Mouse (Mus musculus) ES-Bruce4 (cell line): ENCODE results near the gene Ntm. TPM values are rescaled to one million over a fixed set of nuclear protein-coding genes. Genes with fewer than 3 reads are reported as not detected.

ENCODE experiments used
- H3K27ac ChIP-seq: 2 replicates; pipeline ENCODE4 v1.5.1; 2012; ENCODE audit warnings: low read length, inconsistent platforms; ENCODE audit not compliant: insufficient read depth
- H3K27me3 ChIP-seq: 2 replicates; pipeline ENCODE4 v1.6.1; 2012; ENCODE audit warnings: mild to moderate bottlenecking, low read length, inconsistent platforms; ENCODE audit not compliant: control insufficient read depth, poor library complexity, insufficient read depth, severe bottlenecking
- H3K36me3 ChIP-seq: 2 replicates; pipeline ENCODE4 v1.6.1; 2012; ENCODE audit warnings: inconsistent platforms, mild to moderate bottlenecking, low read length, moderate library complexity; ENCODE audit not compliant: control insufficient read depth, poor library complexity, insufficient read depth, severe bottlenecking
- H3K4me1 ChIP-seq: one replicate; pipeline ENCODE4 v1.8.1; 2011; ENCODE audit warnings: low read length; ENCODE audit not compliant: control insufficient read depth, insufficient read depth
- H3K4me3 ChIP-seq: 2 replicates; pipeline ENCODE4 v1.5.1; 2011; ENCODE audit warnings: low read depth, mild to moderate bottlenecking, low read length
- H3K9ac ChIP-seq: 2 replicates; pipeline ENCODE4 v1.6.1; 2012; ENCODE audit warnings: low read depth, mild to moderate bottlenecking, inconsistent platforms; ENCODE audit not compliant: poor library complexity, severe bottlenecking
- H3K9me3 ChIP-seq: replicated peaks from 2 replicates; pipeline ENCODE4 v1.6.1; 2012; ENCODE audit warnings: mild to moderate bottlenecking, low read length, inconsistent platforms; ENCODE audit not compliant: control insufficient read depth, poor library complexity, insufficient read depth, severe bottlenecking
- CTCF ChIP-seq: IDR thresholded peaks from one replicate; pipeline ENCODE4 v1.8.1; 2011; ENCODE audit warnings: low read depth, low read length
- EP300 ChIP-seq: IDR thresholded peaks from 2 replicates; pipeline ENCODE4 v1.6.1; 2011; ENCODE audit warnings: low read depth, low read length; ENCODE audit not compliant: insufficient read depth
- POLR2A ChIP-seq: IDR thresholded peaks from one replicate; pipeline ENCODE4 v1.8.1; 2011; ENCODE audit warnings: low read length; ENCODE audit not compliant: insufficient read depth
- polyA plus RNA-seq: library from polyadenylated mRNA; stranded (reverse); fragments of >200 nt; gene quantifications from 2 replicates; pipeline ENCODE4 v1.2.4, GENCODE M21; 2011; ENCODE audit warnings: low read depth; ENCODE audit not compliant: missing spikeins, insufficient read depth, insufficient read length

Gene Ntm
- polyA plus RNA-seq, 1 experiment: 0.82 TPM

DNA sequence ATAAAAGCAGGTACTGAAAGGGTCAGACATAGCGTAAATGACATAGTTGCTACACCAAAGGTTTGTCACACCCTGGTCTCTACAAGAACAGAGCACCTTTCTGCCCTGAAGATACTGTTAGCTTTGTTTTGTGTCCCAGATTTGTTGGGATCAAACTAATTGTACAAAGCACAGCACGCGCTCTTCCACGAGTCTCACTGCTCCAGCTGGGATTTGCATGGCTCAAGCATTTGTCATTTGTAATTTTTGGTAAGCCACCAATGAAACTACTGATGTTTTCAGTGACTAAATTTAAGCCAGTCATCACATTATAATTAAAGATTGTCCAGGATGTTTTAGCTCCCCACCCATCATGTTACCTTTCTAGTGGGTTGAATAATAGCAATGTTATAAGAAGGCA, 735.2 kb downstream of the Ntm start:
- H3K9me3 ChIP-seq: no peaks in the 10 kb centered on the region
- no peak overlapping the region for H3K27ac ChIP-seq
- TF ChIP-seq POLR2A: no peak
- TF ChIP-seq CTCF: no peak
- TF ChIP-seq EP300: no peak
- H3K4me3 ChIP-seq: no peak overlapping the region
- H3K36me3 ChIP-seq: no peaks in the 10 kb centered on the region
- no peaks in the 10 kb centered on the region for H3K27me3 ChIP-seq
- no peaks in the 10 kb centered on the region for H3K4me1 ChIP-seq
- H3K9ac ChIP-seq: no peak overlapping the region

DNA sequence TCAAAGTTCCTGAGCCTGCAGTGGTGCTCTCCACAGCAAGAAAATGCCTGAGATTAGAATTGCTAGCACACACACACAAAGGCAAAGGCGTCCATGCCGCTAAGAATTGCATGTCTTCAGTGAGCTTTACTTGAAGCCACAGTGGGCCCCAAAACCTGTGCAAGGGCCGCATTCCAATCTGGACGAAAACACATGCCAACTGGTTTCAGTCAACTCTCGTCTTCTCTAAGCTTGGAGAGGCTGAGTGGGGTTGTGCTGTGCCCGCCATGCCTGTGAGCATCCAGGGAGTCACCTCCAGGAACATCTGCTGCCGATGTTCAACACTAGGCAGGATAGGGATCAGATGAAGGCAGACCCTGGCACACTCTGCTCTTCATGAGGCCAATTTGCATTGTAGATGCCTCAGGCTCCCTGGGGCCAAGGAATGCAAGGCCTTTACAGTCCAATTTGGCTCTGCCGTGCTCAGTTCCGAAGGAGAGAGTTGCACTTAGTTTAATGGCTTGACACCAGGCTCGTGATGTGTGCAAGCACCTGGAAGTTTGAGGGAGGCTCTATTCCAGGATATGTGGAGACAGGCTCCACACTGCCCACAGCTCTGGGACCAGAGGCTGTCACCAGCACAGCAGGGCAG, 739.9 kb downstream of the Ntm start:
- Histone ChIP-seq H3K9ac (no peak overlapping the region), H3K4me1 (no peaks in the 10 kb centered on the region), H3K9me3 (no peaks in the 10 kb centered on the region), H3K27me3 (no peaks in the 10 kb centered on the region), H3K4me3 (no peak overlapping the region), H3K36me3 (no peaks in the 10 kb centered on the region), H3K27ac (no peak overlapping the region)
- TF ChIP-seq EP300 (no peak), CTCF (no peak), POLR2A (no peak)

DNA sequence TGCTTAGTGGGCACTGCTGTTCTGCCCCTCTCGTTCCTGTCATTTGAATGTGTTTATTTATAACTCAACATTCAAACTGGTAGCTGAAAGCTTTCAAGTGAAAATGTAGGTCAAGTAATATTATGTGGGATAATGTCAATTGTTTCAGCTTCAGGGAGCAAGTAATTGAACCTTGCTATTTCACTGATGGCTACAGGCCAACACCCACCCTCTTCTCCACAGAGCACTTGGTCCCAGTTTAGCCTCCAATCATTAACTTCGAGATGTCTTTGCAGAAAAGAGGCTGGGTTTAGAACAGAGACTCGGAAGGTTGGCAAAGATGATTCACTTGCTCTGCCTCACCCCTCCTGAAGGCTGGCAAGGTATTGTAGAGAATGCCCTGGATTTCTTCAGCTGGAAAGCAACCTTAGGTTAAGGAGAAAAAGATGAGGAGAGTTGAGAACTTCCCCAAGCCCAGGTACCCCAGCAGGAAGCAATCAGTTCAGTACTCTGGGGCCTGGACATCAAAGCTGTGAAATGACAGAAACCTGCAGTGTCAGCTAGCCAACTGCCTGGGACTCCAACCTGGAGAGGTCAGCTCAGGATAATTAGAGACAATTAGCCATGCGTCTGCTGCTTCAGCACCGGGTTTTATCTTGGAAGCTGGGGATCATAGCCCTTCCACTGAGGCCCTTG, 741.9 kb downstream of the Ntm start:
- Histone ChIP-seq H3K4me3 (no peak overlapping the region), H3K9ac (no peak overlapping the region), H3K9me3 (no peaks in the 10 kb centered on the region), H3K4me1 (no peaks in the 10 kb centered on the region), H3K27ac (no peak overlapping the region), H3K36me3 (no peaks in the 10 kb centered on the region), H3K27me3 (no peaks in the 10 kb centered on the region)
- TF ChIP-seq CTCF: no peak
- TF ChIP-seq POLR2A: no peak
- TF ChIP-seq EP300: no peak

DNA sequence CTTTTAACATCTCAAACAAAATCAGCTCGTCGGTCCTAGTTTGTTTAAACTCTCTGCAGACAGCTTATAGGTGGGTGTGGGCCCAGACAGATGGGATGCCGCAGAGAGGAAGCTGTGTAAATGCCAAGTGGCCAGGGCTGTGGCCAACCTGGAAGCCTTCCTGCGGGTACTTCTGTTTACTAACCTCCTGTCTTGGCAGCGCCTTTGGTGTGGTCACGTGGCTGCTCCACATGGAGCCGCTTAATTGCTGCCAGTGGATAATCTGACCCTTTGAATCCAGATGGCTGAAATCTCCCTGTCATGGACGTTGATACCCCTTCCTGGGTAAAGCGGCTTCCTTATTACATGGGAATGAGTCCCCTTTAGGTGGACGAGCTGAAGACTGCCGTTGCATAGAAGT, 742.4 kb downstream of the Ntm start:
- TF ChIP-seq CTCF: no peak
- TF ChIP-seq EP300: no peak
- no peak for TF ChIP-seq POLR2A
- no peaks in the 10 kb centered on the region for H3K36me3 ChIP-seq
- no peak overlapping the region for H3K27ac ChIP-seq
- H3K27me3 ChIP-seq: no peaks in the 10 kb centered on the region
- no peaks in the 10 kb centered on the region for H3K9me3 ChIP-seq
- no peaks in the 10 kb centered on the region for H3K4me1 ChIP-seq
- no peak overlapping the region for H3K9ac ChIP-seq
- no peak overlapping the region for H3K4me3 ChIP-seq

DNA sequence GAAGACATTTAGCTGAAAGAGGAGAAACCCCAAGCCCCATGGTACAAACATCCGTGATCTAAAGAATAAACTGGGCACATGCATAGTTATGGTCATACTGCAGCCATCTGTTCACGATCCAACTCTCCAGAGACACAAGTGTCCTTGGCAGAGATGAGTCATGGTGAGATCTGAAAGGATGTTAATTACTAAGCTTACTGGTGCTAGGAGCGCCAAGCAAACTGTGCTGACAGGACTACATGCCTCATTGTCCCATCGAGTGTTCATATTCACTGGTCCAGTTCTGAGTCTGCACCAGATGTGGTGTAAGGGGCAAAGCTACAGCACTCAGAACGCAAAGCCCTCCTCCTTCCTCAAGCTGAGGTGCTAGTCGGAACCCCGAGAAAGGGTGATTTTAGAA, 745.0 kb downstream of the Ntm start:
- Histone ChIP-seq H3K9ac (no peak overlapping the region), H3K4me3 (no peak overlapping the region), H3K27ac (no peak overlapping the region), H3K27me3 (no peaks in the 10 kb centered on the region), H3K36me3 (no peaks in the 10 kb centered on the region), H3K4me1 (no peaks in the 10 kb centered on the region), H3K9me3 (no peaks in the 10 kb centered on the region)
- TF ChIP-seq CTCF: no peak
- TF ChIP-seq POLR2A: no peak
- TF ChIP-seq EP300: no peak

DNA sequence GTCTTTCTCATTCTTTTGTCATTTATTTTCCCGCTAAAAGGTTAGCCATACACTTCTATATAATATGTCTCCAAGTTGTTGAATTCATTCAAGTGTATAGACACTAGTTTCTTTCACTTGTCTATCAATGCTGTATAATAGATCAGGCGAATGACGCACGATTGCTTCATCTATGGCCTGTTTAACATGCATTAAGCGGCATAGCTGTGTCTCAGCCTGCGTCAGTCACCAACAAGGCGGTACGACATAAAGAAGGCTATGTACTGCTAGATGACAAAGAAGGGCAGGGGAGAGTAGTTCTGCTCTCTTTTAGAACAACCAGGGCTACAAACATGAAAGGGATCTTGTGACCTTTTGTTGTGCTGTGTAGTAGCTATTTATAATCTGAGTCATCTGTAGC, 746.4 kb downstream of the Ntm start:
- Histone ChIP-seq H3K4me1 (no peaks in the 10 kb centered on the region), H3K9me3 (no peaks in the 10 kb centered on the region), H3K27me3 (no peaks in the 10 kb centered on the region), H3K4me3 (no peak overlapping the region), H3K36me3 (no peaks in the 10 kb centered on the region), H3K9ac (no peak overlapping the region), H3K27ac (no peak overlapping the region)
- TF ChIP-seq EP300: no peak
